Mouse (Mus musculus): ENCODE measurements around the gene Pam. TPM values are rescaled to one million over a fixed set of nuclear protein-coding genes. Genes with fewer than 3 reads are reported as not detected.
"Not testable (repeated sequence)": the region's sequence is repeated elsewhere in the genome, so short reads cannot be mapped to it uniquely, and the experiment has no call there.

Gene Pam
- polyA plus RNA-seq, 1 experiment from 2014 or later: 41.5 TPM

GRCm38 (mm10) chr1:97771118-97771517 is 324.3 kb downstream of the Pam start:
- no peak overlapping the region for H3K27ac ChIP-seq (ENCODE audit: low read depth)
- no peak for ATAC-seq (ENCODE audit: insufficient read depth)
- no peaks in the 10 kb centered on the region for H3K9me3 ChIP-seq (ENCODE audit: low read depth, low read length)
- H3K4me1 ChIP-seq (ENCODE audit: insufficient read depth): peaks cover 6% of the 10 kb centered on the region; the same call in 1 of the 2 replicates
- WGBS: 69% methylated on average over 7 of the region's 7 CpGs
- TF ChIP-seq CTCF (IDR thresholded peaks at IDR 0.05; ENCODE audit: low read depth): no peak
- H3K9ac ChIP-seq: no peak overlapping the region; the same call in 1 of the 2 replicates
- peak overlapping the region; percentile 89 for H3K4me3 ChIP-seq (ENCODE audit: low read depth, low read length)
- H3K4me2 ChIP-seq: peak overlapping the region; percentile 73
- H3K36me3 ChIP-seq (ENCODE audit: insufficient read depth): no peaks in the 10 kb centered on the region
- no peak for DNase-seq
- no peaks in the 10 kb centered on the region for H3K27me3 ChIP-seq (ENCODE audit: insufficient read depth, low read length)

GRCm38 (mm10) chr1:97769904-97770753 is 325.3 kb downstream of the Pam start, which contains the start of the genes Gin1 and Ppip5k2:
Gene Gin1 (plus strand): TSS chr1:97770172.
Gene Ppip5k2 (minus strand): TSS chr1:97770411.
- Histone ChIP-seq H3K27me3 (ENCODE audit: insufficient read depth, low read length) (no peaks in the 10 kb centered on the region), H3K36me3 (ENCODE audit: insufficient read depth) (no peaks in the 10 kb centered on the region), H3K27ac (ENCODE audit: low read depth) (peak within 1 kb of the TSS; percentile 92), H3K9me3 (ENCODE audit: low read depth, low read length) (no peaks in the 10 kb centered on the region), H3K4me3 (ENCODE audit: low read depth, low read length) (peak within 1 kb of the TSS; percentile 89), H3K4me2 (peak within 1 kb of the TSS; percentile 73), H3K9ac (peak within 1 kb of the TSS; percentile 85), H3K4me1 (ENCODE audit: insufficient read depth) (peaks cover 6% of the 10 kb centered on the region; the same call in 1 of the 2 replicates)
- DNase-seq (peak; percentile 97), ATAC-seq (ENCODE audit: insufficient read depth) (peak; percentile 100)
- peak; percentile 56 for TF ChIP-seq CTCF (IDR thresholded peaks at IDR 0.05; ENCODE audit: low read depth)
- under 1% methylated on average over 66 of the region's 66 CpGs for WGBS

- DNase-seq: no peak
- H3K4me1 ChIP-seq (ENCODE audit: insufficient read depth): peaks cover 6% of the 10 kb centered on the region; the same call in 1 of the 2 replicates
- peak overlapping the region; percentile 85 for H3K9ac ChIP-seq
- H3K4me2 ChIP-seq: peak overlapping the region; percentile 73
- H3K36me3 ChIP-seq (ENCODE audit: insufficient read depth): no peaks in the 10 kb centered on the region
- peak overlapping the region; percentile 77 for H3K27ac ChIP-seq (ENCODE audit: low read depth)
- TF ChIP-seq CTCF (IDR thresholded peaks at IDR 0.05; ENCODE audit: low read depth): no peak
- H3K9me3 ChIP-seq (ENCODE audit: low read depth, low read length): no peaks in the 10 kb centered on the region
- under 1% methylated on average over 40 of the region's 40 CpGs for WGBS
- H3K27me3 ChIP-seq (ENCODE audit: insufficient read depth, low read length): no peaks in the 10 kb centered on the region
- H3K4me3 ChIP-seq (ENCODE audit: low read depth, low read length): peak overlapping the region; percentile 89
- ATAC-seq (ENCODE audit: insufficient read depth): peak; percentile 65
These were observed 326.0 kb downstream of the Pam start for GRCm38 (mm10) chr1:97769294-97769903.

GRCm38 (mm10) chr1:97768906-97769293 is 326.5 kb downstream of the Pam start:
- ATAC-seq (ENCODE audit: insufficient read depth) (no peak), DNase-seq (peak; percentile 17)
- H3K27me3 ChIP-seq (ENCODE audit: insufficient read depth, low read length): no peaks in the 10 kb centered on the region
- H3K4me3 ChIP-seq (ENCODE audit: low read depth, low read length): peak overlapping the region; percentile 89
- TF ChIP-seq CTCF (IDR thresholded peaks at IDR 0.05; ENCODE audit: low read depth): no peak
- peak overlapping the region; percentile 85 for H3K9ac ChIP-seq
- H3K4me1 ChIP-seq (ENCODE audit: insufficient read depth): peaks cover 6% of the 10 kb centered on the region; the same call in 1 of the 2 replicates
- peak overlapping the region; percentile 73 for H3K4me2 ChIP-seq
- no peaks in the 10 kb centered on the region for H3K36me3 ChIP-seq (ENCODE audit: insufficient read depth)
- WGBS: 10% methylated on average over 7 of the region's 7 CpGs
- H3K9me3 ChIP-seq (ENCODE audit: low read depth, low read length): no peaks in the 10 kb centered on the region
- H3K27ac ChIP-seq (ENCODE audit: low read depth): peak overlapping the region; percentile 77; the same call in 1 of the 2 replicates

- ATAC-seq (ENCODE audit: insufficient read depth): no peak
- no peak overlapping the region for H3K27ac ChIP-seq (ENCODE audit: low read depth)
- DNase-seq: peak; percentile 13
- no peaks in the 10 kb centered on the region for H3K27me3 ChIP-seq (ENCODE audit: insufficient read depth, low read length)
- H3K4me2 ChIP-seq: peak overlapping the region; percentile 73
- H3K4me3 ChIP-seq (ENCODE audit: low read depth, low read length): peak overlapping the region; percentile 89
- no peaks in the 10 kb centered on the region for H3K36me3 ChIP-seq (ENCODE audit: insufficient read depth)
- no peak for TF ChIP-seq CTCF (IDR thresholded peaks at IDR 0.05; ENCODE audit: low read depth)
- H3K9me3 ChIP-seq (ENCODE audit: low read depth, low read length): no peaks in the 10 kb centered on the region
- WGBS: 80% methylated on average over 2 of the region's 2 CpGs
- no peak overlapping the region for H3K9ac ChIP-seq
- H3K4me1 ChIP-seq (ENCODE audit: insufficient read depth): peaks cover 6% of the 10 kb centered on the region; the same call in 1 of the 2 replicates
These were observed 327.4 kb downstream of the Pam start for GRCm38 (mm10) chr1:97768089-97768488.

GRCm38 (mm10) chr1:97765712-97766111 is 329.7 kb downstream of the Pam start:
- H3K4me2 ChIP-seq; H3K4me1 ChIP-seq (ENCODE audit: insufficient read depth); H3K27ac ChIP-seq (ENCODE audit: low read depth); ATAC-seq (ENCODE audit: insufficient read depth); H3K9me3 ChIP-seq (ENCODE audit: low read depth, low read length); H3K4me3 ChIP-seq (ENCODE audit: low read depth, low read length); DNase-seq; H3K9ac ChIP-seq; H3K27me3 ChIP-seq (ENCODE audit: insufficient read depth, low read length); H3K36me3 ChIP-seq (ENCODE audit: insufficient read depth): not testable (repeated sequence)
- 78% methylated on average over 4 of the region's 4 CpGs for WGBS

DNA sequence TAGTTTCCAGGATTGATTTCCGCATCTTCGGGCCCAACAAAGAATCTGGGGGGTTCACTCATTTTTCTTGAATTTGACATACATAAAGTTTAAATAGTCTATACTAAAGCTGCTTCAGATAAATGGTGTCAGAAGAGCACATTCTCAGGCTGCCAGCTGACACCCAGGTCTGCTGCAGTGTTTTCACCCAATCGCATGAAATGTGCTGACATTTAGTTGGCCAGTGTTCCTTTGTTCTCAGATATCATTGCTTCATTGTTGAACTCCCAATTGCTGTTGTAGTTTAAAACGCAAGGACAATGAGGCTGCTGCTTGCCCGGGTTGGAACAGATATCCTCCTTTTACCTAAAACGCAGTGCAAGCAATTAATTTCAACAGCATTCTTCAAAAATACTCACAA is 334.0 kb downstream of the Pam start:
- no peak overlapping the region for H3K27ac ChIP-seq (ENCODE audit: low read depth)
- no peaks in the 10 kb centered on the region for H3K9me3 ChIP-seq (ENCODE audit: low read depth, low read length)
- WGBS: 76% methylated on average over 6 of the region's 6 CpGs
- no peaks in the 10 kb centered on the region for H3K36me3 ChIP-seq (ENCODE audit: insufficient read depth)
- no peak for ATAC-seq (ENCODE audit: insufficient read depth)
- no peak overlapping the region for H3K4me3 ChIP-seq (ENCODE audit: low read depth, low read length)
- H3K4me1 ChIP-seq (ENCODE audit: insufficient read depth): no peaks in the 10 kb centered on the region
- H3K27me3 ChIP-seq (ENCODE audit: insufficient read depth, low read length): no peaks in the 10 kb centered on the region
- H3K9ac ChIP-seq: no peak overlapping the region
- no peak for TF ChIP-seq CTCF (IDR thresholded peaks at IDR 0.05; ENCODE audit: low read depth)
- H3K4me2 ChIP-seq: no peak overlapping the region
- no peak for DNase-seq
